Mouse (Mus musculus): ENCODE measurements at regions not wholly inside any gene's neighbourhood (a gene's known extent, or its start where the extent isn't known, plus 50 kb on each side); places are given as distances from the start of the nearest gene placed in this dataset.

DNA sequence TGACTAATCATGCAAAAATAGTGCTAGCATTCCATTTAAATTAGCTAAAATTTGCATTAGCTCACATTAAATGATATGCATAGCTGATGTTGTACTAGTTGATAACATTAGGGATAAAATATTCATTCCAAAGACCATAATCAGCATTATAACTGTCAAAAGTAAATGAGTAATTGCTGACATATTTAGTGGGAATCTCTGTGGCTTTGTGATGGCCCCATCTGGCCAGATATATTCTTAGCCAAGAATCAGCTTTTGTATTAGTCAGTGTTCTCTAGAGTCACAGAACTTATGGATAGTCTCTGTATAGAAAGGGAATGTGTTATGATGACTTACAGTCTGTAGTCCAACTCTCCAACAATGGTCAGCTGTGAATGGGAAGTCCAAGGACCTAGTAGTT, 171.2 kb downstream of the Gria2 start:
- no peak for DNase-seq

GRCm38 (mm10) chr3:80610414-80610813, 192.2 kb downstream of the Gria2 start:
- no peak for DNase-seq

DNA sequence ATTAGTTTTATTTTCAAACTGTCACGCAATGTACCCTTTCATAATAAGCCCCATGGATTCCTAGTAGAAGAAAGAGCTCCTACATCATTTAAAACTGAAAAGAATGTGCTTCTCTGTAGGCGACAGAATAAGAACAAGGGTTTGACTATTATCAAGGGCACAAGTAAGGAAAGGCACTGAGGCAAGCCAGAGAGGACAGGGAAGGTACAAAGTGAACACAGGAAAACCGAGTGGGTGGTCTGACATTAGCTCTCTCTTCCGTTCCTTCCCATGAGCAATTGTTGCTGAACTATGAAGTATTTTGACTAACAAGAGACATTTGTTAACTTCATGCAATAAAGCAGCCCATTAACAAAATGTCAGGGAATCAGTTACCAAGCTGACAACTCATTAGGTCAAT, 194.2 kb downstream of the Gria2 start:
- DNase-seq, result no peak

DNA sequence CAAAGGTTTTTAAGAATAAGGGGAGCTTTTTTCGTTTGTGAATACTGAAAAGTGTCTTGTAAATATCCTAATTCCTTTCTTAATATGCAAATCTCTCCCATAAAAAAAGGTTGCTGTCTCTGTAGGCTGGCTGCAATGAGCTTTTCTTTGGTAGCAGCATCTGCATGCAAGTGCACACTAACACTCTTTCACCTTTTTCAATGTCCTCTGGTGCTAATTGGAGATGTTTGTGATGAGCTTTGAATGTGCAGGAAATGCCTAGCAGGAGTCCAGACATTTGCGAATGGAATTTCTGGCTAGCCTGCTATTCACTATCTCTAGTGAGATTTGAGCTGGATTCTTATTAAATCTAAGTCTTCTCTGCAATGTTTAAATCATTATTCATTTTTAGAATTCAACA, 194.8 kb downstream of the Gria2 start:
- DNase-seq, result no peak

- no peak for DNase-seq
Observed at GRCm38 (mm10) chr3:80597549-80597948, 205.1 kb downstream of the Gria2 start.

GRCm38 (mm10) chr3:80567514-80567913, 235.1 kb downstream of the Gria2 start:
- no peak for DNase-seq

DNA sequence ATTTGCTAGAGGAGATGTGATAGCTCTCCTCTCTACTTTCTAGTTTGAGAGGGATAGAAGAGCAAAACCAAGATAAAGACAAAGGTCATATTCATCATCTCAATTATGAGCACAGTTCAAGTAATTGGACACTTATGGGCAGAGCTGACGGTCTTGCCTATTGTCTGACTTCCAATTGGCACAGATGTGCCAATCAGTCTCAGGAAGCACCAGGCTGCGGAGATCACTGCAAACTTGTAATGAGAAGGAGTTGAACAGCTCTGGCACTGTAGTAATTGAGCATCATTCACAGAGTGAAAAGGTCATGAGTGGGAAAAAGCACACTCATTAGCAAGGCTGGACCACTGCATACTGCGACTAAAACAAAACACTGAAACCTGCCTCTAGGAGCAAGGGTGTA, 236.4 kb downstream of the Gria2 start:
- no peak for DNase-seq

DNA sequence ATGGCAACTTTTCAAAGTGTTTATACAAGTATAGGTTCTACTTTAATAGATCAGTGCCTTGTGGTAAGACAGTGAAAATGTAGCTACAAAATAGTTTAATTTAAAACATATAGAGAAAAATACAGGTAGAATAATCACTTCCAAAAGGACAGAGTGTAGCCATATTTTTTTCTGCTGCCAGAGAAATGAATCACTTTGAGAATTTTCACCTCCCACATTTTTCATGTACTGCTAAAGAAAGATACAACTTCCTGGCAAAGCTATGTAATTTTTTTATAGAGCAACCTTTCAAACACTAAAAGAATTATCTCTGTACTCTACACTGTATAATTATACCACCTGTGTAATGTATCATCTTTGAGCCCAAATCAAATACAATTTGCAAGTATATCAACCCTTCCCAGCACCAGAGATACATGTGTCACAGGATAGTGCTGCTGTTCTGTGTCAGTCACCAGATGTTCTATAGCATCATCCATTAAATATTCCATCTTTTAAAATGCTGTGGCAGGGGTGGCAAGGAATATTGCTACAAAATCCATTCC, 256.4 kb downstream of the Gria2 start:
- DNase-seq, result no peak

GRCm38 (mm10) chr3:80543783-80544182, 258.9 kb downstream of the Gria2 start:
- no peak for DNase-seq

DNA sequence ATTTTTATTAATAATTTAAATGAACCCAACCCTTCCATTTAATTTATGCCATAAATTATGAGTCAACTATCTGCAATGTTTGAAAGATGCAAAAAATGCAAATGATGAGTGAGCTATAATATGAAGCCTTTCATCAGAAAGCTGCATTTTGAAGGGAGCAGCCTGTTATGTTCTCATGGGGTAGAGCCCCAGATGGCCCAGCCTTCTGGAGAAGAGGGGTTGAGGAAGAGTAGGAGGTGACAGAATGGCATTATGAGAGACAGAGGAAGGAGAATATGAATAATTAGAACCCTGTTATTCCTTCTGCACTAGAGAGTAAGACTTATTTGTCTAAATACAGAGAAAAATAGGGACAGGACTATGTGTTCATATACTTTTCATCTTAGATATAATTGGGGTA, 261.3 kb downstream of the Gria2 start:
- no peak for DNase-seq

- no peak for DNase-seq
Observed at GRCm38 (mm10) chr3:80533706-80534349, 268.8 kb downstream of the Gria2 start.

DNA sequence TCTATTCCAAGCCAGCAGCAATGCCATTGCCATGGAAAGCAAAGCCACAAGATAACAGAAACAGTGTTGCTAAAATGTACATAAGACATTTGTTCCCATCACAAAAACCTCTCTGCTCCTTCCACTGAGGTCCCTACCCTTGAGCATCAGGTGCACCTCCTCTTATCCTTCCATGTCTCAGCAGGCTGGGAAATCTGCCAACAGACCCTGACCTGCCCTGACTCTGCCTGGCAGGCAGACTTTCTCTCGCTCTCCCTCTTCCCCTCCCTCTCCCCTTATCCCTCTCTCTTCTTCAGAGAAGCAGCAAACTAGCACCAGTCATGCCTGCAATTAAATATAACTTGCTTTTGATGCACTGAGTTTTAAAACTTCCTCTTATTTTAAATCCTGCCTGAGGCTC, 288.6 kb downstream of the Gria2 start:
- peak; percentile 14 for DNase-seq

GRCm38 (mm10) chr3:80509185-80509584, 293.4 kb downstream of the Gria2 start:
- no peak for DNase-seq

GRCm38 (mm10) chr3:80506701-80507100, 295.9 kb downstream of the Gria2 start:
- no peak for DNase-seq

GRCm38 (mm10) chr3:80501117-80501516, 301.5 kb downstream of the Gria2 start:
- DNase-seq, result no peak

DNA sequence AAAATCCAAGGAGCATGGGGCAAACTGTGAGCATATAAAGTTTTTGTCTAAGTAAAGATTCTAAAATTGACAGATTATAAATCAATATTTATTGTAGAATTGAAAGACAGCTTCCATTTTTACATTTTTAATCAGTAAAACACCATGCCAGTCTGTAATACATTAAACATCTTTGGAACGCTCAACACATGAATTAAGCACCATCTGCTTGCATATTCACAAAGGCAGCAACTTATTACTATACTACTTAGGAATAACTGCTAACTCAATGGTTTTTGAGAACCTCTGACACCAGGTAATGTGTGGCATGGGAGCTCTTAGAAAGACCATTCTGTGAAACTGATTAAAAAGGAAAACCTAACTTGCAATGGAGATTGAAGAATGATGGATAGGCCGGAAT, 306.1 kb downstream of the Gria2 start:
- DNase-seq, result no peak

GRCm38 (mm10) chr3:80484168-80484833, 318.3 kb downstream of the Gria2 start:
- no peak for DNase-seq

DNA sequence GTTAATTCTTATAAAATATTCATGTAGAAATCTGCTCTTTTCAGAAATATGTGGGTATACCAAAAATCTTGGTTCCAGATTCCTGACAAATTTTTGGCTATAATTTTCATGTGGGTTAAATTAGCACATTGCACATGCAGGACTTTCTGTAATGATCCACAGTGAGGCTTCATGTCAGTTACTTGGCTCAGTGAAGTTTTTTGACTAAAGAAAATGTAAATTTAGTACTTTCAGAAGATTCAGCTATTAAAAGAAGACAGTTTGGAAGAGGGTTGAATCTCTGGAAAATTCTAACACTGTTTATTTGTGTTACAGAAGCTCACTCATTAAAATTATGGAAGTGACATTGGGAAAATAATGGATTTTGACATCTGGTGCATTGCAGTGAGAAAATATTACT, 324.0 kb downstream of the Gria2 start:
- no peak for DNase-seq

DNA sequence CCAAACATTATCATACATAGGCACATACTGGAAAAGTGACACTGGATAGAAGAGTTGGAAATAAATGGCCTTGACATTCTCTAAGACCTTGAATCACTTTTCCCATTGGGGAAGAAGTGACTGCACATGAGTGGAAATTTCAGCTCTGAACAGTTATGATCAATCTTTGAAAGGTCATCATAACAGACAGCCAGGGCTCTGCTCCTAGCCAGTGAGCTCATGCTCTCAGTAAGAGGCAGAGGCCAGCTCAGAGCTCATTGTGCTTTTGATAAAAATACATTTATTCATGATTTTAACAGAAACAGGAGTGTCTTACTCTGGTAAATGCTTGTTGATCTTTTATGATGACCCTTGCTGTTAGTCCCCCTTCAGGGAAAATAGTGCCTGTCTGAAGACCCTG, 328.9 kb downstream of the Gria2 start:
- DNase-seq, result no peak

Measured in kidney, postnatal 10 days (tissue).